Mouse (Mus musculus): ENCODE results near the gene Glud1.

GRCm38 (mm10) chr14:34312339-34313048 lies 2.0 kb downstream of the Glud1 start:
- TF ChIP-seq CTCF (IDR thresholded peaks at IDR 0.05; ENCODE audit: low read depth) (no peak), EP300 (IDR thresholded peaks at IDR 0.05; ENCODE audit: low read depth) (no peak)
